Mouse (Mus musculus) limb, embryonic 15.5 days (tissue): Measurements from ENCODE around the gene Scfd2. TPM values are rescaled to one million over a fixed set of nuclear protein-coding genes. Genes with fewer than 3 reads are reported as not detected.

ENCODE experiments used
- ATAC-seq: fragments of 200-750 bp; cut with Nextera tagmentation; 2 replicates; pipeline ENCODE4 v1.8.0; 2017; ENCODE audit warnings: low read depth, moderate TSS enrichment; ENCODE audit not compliant: insufficient number of reproducible peaks, low FRiP score, low TSS enrichment
- H3K27ac ChIP-seq: fragments of 300-500 bp; sonication (generic); 2 replicates; pipeline ENCODE4 v1.5.1; 2015; ENCODE audit warnings: moderate library complexity, mild to moderate bottlenecking, inconsistent platforms
- H3K27me3 ChIP-seq: fragments of 300-500 bp; sonication (generic); 2 replicates; pipeline ENCODE4 v1.6.1; 2015; ENCODE audit warnings: inconsistent platforms
- H3K36me3 ChIP-seq: fragments of 300-500 bp; sonication (generic); 2 replicates; pipeline ENCODE4 v1.6.1; 2015; ENCODE audit warnings: inconsistent platforms
- H3K4me1 ChIP-seq: fragments of 300-500 bp; sonication (generic); 2 replicates; pipeline ENCODE4 v1.6.1; 2015; ENCODE audit warnings: inconsistent platforms
- H3K4me2 ChIP-seq: fragments of 300-500 bp; sonication (generic); 2 replicates; pipeline ENCODE4 v1.6.1; 2015; ENCODE audit warnings: mild to moderate bottlenecking, inconsistent platforms
- H3K4me3 ChIP-seq: fragments of 300-500 bp; sonication (generic); 2 replicates; pipeline ENCODE4 v1.5.1; 2015; ENCODE audit warnings: mild to moderate bottlenecking, inconsistent platforms
- H3K9ac ChIP-seq: fragments of 300-500 bp; sonication (generic); 2 replicates; pipeline ENCODE4 v1.6.1; 2015; ENCODE audit warnings: inconsistent platforms
- H3K9me3 ChIP-seq: fragments of 300-500 bp; sonication (generic); 2 replicates; pipeline ENCODE4 v1.6.1; 2016; ENCODE audit warnings: inconsistent platforms
- WGBS: fragments of 180-500 bp; shearing (Covaris S2); methylation state at CpG from one replicate; pipeline ENCODE4 v1.1.7; 2015; 5-methylcytosine and 5-hydroxymethylcytosine counted together
- polyA plus RNA-seq: library from polyadenylated mRNA; unstranded; fragments of >200 nt; fragmentation: Nextera tagmentation; extraction: Ambion mirVana; gene quantifications from 2 replicates; pipeline ENCODE4 v1.2.1, GENCODE M21; 2015

Scfd2 gene
- polyA plus RNA-seq, 1 experiment from 2014 or later = 21.2 TPM

GRCm38 (mm10) chr5:74316333-74316945 lies 215.1 kb downstream of the Scfd2 start:
- H3K36me3 ChIP-seq = no peaks in the 10 kb centered on the region
- WGBS = 76% methylated on average over 11 of the region's 11 CpGs
- H3K4me1 ChIP-seq = peaks cover 8% of the 10 kb centered on the region; the same call in 1 of the 2 replicates
- H3K27ac ChIP-seq = no peak overlapping the region
- H3K4me2 ChIP-seq = no peak overlapping the region
- no peak overlapping the region for H3K9ac ChIP-seq
- H3K9me3 ChIP-seq = no peaks in the 10 kb centered on the region
- no peaks in the 10 kb centered on the region for H3K27me3 ChIP-seq
- H3K4me3 ChIP-seq = no peak overlapping the region
- ATAC-seq = no peak

- Histone ChIP-seq H3K9me3 (no peaks in the 10 kb centered on the region), H3K4me1 (peaks cover 8% of the 10 kb centered on the region), H3K4me3 (no peak overlapping the region), H3K4me2 (no peak overlapping the region), H3K36me3 (no peaks in the 10 kb centered on the region), H3K27ac (no peak overlapping the region), H3K27me3 (no peaks in the 10 kb centered on the region), H3K9ac (no peak overlapping the region)
- no peak for ATAC-seq
- WGBS = 35% methylated on average over 12 of the region's 12 CpGs
Observed at GRCm38 (mm10) chr5:74315471-74316245, 215.9 kb downstream of the Scfd2 start.

GRCm38 (mm10) chr5:74314501-74314900 lies 217.1 kb downstream of the Scfd2 start:
- Histone ChIP-seq H3K9me3 (no peaks in the 10 kb centered on the region), H3K4me1 (peaks cover 8% of the 10 kb centered on the region), H3K27me3 (no peaks in the 10 kb centered on the region), H3K4me2 (no peak overlapping the region), H3K9ac (no peak overlapping the region), H3K4me3 (no peak overlapping the region), H3K27ac (no peak overlapping the region), H3K36me3 (no peaks in the 10 kb centered on the region)
- WGBS = 65% methylated on average over 6 of the region's 6 CpGs
- ATAC-seq = no peak

DNA sequence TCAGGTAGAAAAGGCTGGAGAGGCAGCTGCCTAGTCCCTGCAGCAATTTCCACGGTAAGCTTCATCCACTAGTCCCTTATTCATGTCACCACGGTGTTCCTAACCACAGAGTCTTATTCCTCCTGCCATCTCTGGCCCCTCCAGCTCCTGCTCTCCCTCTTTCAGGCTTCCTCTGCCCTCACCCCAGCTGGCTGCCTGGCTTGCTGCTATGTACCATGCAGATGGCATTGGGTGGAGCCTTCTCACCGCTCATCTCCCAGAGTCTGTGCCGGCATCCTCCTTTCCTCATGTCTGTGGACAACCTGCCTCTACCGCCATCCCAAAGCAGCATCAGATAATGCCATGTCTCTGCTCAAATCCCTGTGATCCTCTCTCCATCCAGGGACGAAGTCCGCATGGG lies 218.0 kb downstream of the Scfd2 start:
- Histone ChIP-seq H3K4me3 (no peak overlapping the region), H3K27ac (no peak overlapping the region), H3K9me3 (no peaks in the 10 kb centered on the region), H3K27me3 (no peaks in the 10 kb centered on the region), H3K4me1 (peaks cover 8% of the 10 kb centered on the region), H3K4me2 (no peak overlapping the region), H3K9ac (no peak overlapping the region), H3K36me3 (no peaks in the 10 kb centered on the region)
- 85% methylated on average over 7 of the region's 7 CpGs for WGBS
- no peak for ATAC-seq

DNA sequence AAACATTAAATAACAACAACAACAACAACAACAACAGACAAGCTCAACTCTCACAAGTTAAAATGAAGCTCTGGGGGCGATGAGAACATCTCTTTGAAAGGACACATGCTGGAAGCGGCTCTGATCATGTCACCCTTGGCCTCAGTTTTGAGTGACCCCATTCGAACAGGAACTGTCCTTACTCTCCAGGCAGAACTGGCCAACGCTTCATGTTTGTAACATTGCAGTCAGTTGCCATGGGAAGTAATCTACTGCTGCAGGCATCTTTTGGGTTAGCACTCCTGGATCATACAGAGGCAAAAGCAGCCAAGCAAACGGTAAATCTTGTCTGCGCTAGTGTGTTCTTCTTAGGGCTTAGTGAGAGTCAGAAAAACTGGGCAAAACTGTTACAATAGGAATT lies 219.7 kb downstream of the Scfd2 start:
- H3K9me3 ChIP-seq = no peaks in the 10 kb centered on the region
- peak overlapping the region; percentile 54 for H3K27ac ChIP-seq
- H3K9ac ChIP-seq = no peak overlapping the region
- H3K36me3 ChIP-seq = no peaks in the 10 kb centered on the region
- no peak overlapping the region for H3K4me3 ChIP-seq
- no peak overlapping the region for H3K4me2 ChIP-seq
- no peak for ATAC-seq
- no peaks in the 10 kb centered on the region for H3K27me3 ChIP-seq
- 53% methylated on average over 6 of the region's 6 CpGs for WGBS
- H3K4me1 ChIP-seq = peaks cover 16% of the 10 kb centered on the region

- H3K9ac ChIP-seq = no peak overlapping the region
- no peaks in the 10 kb centered on the region for H3K36me3 ChIP-seq
- peaks cover 18% of the 10 kb centered on the region for H3K4me1 ChIP-seq
- H3K4me3 ChIP-seq = no peak overlapping the region
- WGBS = 25% methylated on average over 6 of the region's 6 CpGs
- no peak overlapping the region for H3K4me2 ChIP-seq
- ATAC-seq = no peak
- no peaks in the 10 kb centered on the region for H3K27me3 ChIP-seq
- H3K9me3 ChIP-seq = no peaks in the 10 kb centered on the region
- peak overlapping the region; percentile 54; the same call in 1 of the 2 replicates for H3K27ac ChIP-seq
Observed at GRCm38 (mm10) chr5:74311200-74311825, 220.2 kb downstream of the Scfd2 start.

GRCm38 (mm10) chr5:74310101-74310500 lies 221.5 kb downstream of the Scfd2 start:
- no peaks in the 10 kb centered on the region for H3K9me3 ChIP-seq
- no peak overlapping the region for H3K9ac ChIP-seq
- H3K36me3 ChIP-seq = no peaks in the 10 kb centered on the region
- no peak overlapping the region for H3K4me2 ChIP-seq
- no peak overlapping the region for H3K27ac ChIP-seq
- peaks cover 23% of the 10 kb centered on the region for H3K4me1 ChIP-seq
- H3K4me3 ChIP-seq = no peak overlapping the region
- no peak for ATAC-seq
- no peaks in the 10 kb centered on the region for H3K27me3 ChIP-seq
- WGBS = 81% methylated on average over 5 of the region's 5 CpGs

DNA sequence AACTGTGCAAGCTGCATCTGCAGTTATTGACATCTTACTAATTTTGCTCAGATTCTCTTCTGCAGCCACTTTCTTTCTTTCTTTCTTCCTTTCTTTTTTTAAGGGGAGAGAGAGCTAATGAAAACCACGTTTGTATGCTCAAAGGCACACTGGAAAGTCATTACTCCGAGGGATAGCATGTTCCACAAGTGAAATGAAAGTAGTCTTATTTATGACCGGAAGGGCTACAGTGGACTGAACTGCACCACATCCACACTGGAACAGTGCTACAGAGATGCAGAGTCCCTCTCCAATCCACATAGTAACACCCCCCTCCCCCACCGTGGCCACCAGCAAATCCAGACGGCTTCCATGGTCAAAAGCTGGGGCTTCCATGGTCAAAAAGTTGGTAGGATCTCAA lies 224.3 kb downstream of the Scfd2 start:
- WGBS = 26% methylated on average over 5 of the region's 5 CpGs
- ATAC-seq = no peak
- H3K4me1 ChIP-seq = peaks cover 35% of the 10 kb centered on the region
- H3K27me3 ChIP-seq = no peaks in the 10 kb centered on the region
- H3K4me3 ChIP-seq = no peak overlapping the region
- peak overlapping the region; percentile 81 for H3K27ac ChIP-seq
- H3K36me3 ChIP-seq = no peaks in the 10 kb centered on the region
- no peak overlapping the region for H3K9ac ChIP-seq
- H3K9me3 ChIP-seq = no peaks in the 10 kb centered on the region
- H3K4me2 ChIP-seq = no peak overlapping the region

DNA sequence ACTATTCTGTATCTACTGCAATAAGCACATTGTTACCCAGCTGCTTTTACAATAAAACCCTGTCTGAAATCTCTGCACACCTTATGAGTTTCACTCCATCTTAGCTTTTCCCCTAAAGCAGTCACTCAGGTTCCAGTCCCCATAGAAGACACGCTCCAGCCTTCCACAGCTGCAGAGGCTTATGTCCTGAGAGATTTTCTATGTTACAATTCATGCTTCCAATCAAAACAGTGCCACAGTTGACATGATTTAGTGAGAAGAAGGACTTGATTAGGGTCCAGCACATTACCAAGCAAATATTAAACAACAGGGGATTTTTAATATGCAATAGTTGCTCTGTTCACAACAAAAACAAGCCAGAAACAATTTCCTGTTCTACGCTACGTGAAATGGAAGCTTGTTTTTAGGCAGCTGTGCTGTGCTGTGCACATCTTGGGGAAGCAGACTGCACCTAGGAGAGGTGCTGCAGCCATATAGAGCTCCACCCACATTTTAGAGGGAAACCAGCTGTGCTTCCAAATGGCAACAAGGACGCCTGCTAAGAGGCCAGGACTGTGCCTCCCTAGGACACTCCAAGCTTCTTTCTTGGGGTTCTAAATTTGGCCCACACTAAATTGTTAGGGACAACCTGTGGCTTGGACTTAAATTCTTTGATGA lies 225.9 kb downstream of the Scfd2 start:
- Histone ChIP-seq H3K36me3 (no peaks in the 10 kb centered on the region), H3K9me3 (no peaks in the 10 kb centered on the region), H3K4me3 (no peak overlapping the region), H3K4me2 (no peak overlapping the region), H3K4me1 (peaks cover 31% of the 10 kb centered on the region), H3K9ac (no peak overlapping the region), H3K27ac (peak overlapping the region; percentile 83), H3K27me3 (no peaks in the 10 kb centered on the region)
- ATAC-seq = peak; percentile 33; the same call in 1 of the 2 replicates
- 29% methylated on average over 4 of the region's 4 CpGs for WGBS

DNA sequence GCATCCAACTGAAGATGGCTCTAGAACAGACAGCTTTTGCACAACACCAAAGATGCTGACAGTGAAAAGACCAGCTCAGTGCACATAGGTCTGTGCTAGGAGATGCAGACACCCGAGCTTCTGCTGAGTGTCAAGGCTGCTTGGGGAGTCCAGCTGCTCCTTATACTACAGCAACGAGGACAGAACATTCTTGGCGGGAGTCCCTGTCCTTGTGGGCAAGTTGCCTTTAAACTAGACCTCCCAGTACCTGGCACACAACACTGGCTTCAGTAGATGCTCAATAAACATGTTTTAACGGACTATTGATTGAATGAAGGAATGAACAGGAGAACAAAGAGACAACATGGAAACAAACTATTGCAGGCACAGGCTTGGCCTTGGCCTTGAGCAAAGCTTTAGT lies 226.8 kb downstream of the Scfd2 start:
- peak; percentile 74 for ATAC-seq
- Histone ChIP-seq H3K4me2 (no peak overlapping the region), H3K4me1 (peaks cover 33% of the 10 kb centered on the region), H3K4me3 (no peak overlapping the region), H3K9ac (no peak overlapping the region), H3K27me3 (no peaks in the 10 kb centered on the region), H3K9me3 (no peaks in the 10 kb centered on the region), H3K27ac (peak overlapping the region; percentile 83), H3K36me3 (no peaks in the 10 kb centered on the region)
- 30% methylated on average over 4 of the region's 4 CpGs for WGBS

- H3K27ac ChIP-seq = no peak overlapping the region
- no peak overlapping the region for H3K9ac ChIP-seq
- no peaks in the 10 kb centered on the region for H3K27me3 ChIP-seq
- no peaks in the 10 kb centered on the region for H3K9me3 ChIP-seq
- no peak overlapping the region for H3K4me3 ChIP-seq
- H3K4me2 ChIP-seq = no peak overlapping the region
- H3K36me3 ChIP-seq = no peaks in the 10 kb centered on the region
- WGBS = 63% methylated on average over 3 of the region's 3 CpGs
- H3K4me1 ChIP-seq = peaks cover 29% of the 10 kb centered on the region
- no peak for ATAC-seq
Observed at GRCm38 (mm10) chr5:74302331-74302730, 229.2 kb downstream of the Scfd2 start.

- Histone ChIP-seq H3K4me1 (peaks cover 21% of the 10 kb centered on the region), H3K4me3 (no peak overlapping the region), H3K36me3 (no peaks in the 10 kb centered on the region), H3K27me3 (no peaks in the 10 kb centered on the region), H3K9me3 (no peaks in the 10 kb centered on the region), H3K4me2 (no peak overlapping the region), H3K9ac (no peak overlapping the region), H3K27ac (no peak overlapping the region)
- 97% methylated on average over 2 of the region's 2 CpGs for WGBS
- no peak for ATAC-seq
Observed at GRCm38 (mm10) chr5:74301443-74301842, 230.1 kb downstream of the Scfd2 start.
